Mouse (Mus musculus) urinary bladder, postnatal 4 days (tissue): ENCODE data around the gene Gm3147.
"Not testable (repeated sequence)": the region's sequence is repeated elsewhere in the genome, so short reads cannot be mapped to it uniquely, and the experiment has no call there.

Experiments
- DNase-seq, 2 experiments: peaks; one replicate each; pipeline ENCODE4 v3.0.0; 2021 to 2022; ENCODE audit warnings: low spot score in 2 of 2

Gene Gm3147

GRCm38 (mm10) chr5:94616242-94616641 is at the start of gene Gm3147:
Gene Gm3147 (minus strand): TSS chr5:94616342.
- DNase-seq: not testable (repeated sequence)

GRCm38 (mm10) chr5:94648082-94648481 is 31.9 kb upstream of the Gm3147 start, which contains the start of gene Gm6205:
Gene Gm6205 (plus strand): TSS chr5:94648382.
- DNase-seq: not testable (repeated sequence)

DNA sequence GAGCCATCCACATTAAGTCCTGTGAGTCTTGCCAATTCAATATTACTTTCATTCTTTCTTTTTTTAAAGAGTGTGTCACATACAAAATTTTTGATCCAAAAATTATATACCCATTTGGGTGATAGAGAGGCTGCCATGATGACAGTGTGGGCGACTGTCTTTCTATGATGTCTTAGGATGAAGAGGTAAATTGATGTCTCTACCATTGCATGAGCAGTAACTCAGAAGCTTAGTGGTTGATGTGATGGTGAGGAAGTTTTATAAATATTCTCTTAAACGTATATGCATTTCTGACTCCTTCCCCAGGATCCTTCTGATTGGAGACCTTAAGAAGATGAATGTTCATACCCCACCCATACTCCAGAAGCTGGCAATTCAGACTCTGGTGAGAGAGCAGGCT is 7.5 kb upstream of the Gm3147 start, which contains the start of gene Gm6509:
Gene Gm6509, plus strand, starts transcription at position 301 of the 400 bp plus-strand sequence.
- DNase-seq: not testable (repeated sequence)
